Mouse (Mus musculus): ENCODE measurements around the gene Rnf19b.

The Rnf19b gene

DNA sequence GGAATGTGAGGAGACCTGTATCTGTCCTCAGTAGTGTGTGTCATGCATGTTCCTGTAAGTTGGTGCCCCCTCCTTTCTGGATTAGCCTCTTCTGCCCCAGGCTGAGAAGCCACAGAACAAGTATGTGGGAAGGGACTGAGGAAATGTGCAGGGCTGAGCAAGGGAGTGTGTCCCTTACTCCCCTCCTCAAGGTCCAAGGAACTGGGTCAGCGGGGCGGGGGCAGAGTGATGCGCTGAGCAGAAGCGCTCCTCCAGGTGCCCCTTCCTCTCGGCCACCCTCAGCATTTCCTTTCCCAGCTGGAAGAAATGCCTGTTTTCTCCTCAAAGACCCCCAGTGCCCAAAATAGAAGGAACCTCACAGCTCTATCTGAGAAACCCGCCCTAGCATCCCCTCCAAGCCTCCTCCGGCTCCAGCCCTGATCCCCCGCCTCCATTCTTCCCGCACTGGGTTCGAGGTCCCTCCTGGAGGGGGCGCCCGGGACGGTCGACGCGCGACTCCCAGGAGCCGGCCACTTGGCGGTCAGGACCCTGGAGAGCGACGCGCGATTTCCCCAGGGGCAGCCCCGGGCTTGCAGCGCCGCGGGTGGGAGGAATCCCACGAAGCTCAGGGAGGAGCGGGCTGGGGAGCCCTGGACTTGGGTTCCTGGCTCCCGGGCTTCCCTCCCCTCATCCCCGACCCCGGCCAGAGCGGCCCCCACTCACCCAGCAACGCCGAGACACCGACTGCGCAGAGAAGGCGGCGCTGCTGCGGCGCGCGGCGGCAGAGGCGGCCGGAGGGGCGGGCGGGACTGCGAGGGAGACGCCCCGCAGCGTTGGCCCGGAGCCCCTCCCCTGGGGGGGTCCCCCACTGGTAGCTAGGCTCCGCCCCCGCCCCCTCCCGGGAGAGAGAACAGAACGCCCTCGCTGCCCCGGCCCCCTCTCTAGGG, 62.7 kb downstream of the Rnf19b start:
- DNase-seq = peak; percentile 77 to 79

- no peak for DNase-seq
Measured at GRCm38 (mm10) chr4:129121569-129122086, 63.6 kb downstream of the Rnf19b start, which contains the start of gene Hpca. Gene Hpca (minus strand): TSS chr4:129122036.

DNA sequence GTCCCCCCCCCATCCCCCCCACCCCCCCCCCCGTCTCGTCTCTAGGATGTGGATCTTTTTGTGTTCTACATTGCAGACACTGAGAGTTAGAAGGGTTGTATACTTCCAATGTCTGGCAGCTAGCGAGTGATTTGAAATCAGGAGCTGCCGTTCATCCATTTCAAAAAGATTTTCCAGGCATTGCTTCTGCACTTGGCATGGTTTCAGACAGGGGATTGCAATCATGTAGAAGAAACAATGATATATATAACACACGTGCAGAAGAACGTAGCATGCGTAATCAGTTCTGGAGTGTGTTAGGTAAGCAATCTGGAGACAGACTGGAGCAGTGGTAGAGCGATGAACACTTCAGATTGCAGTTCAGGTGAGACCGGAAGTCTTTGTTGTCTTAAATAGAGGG, 64.0 kb downstream of the Rnf19b start:
- no peak for DNase-seq

GRCm38 (mm10) chr4:129122719-129123118, 64.6 kb downstream of the Rnf19b start:
- DNase-seq = no peak

GRCm38 (mm10) chr4:129124652-129125146, 66.6 kb downstream of the Rnf19b start:
- DNase-seq = no peak

- no peak for DNase-seq
Measured at GRCm38 (mm10) chr4:129125736-129126451, 67.8 kb downstream of the Rnf19b start.

GRCm38 (mm10) chr4:129128582-129129338, 70.7 kb downstream of the Rnf19b start:
- DNase-seq = no peak

DNA sequence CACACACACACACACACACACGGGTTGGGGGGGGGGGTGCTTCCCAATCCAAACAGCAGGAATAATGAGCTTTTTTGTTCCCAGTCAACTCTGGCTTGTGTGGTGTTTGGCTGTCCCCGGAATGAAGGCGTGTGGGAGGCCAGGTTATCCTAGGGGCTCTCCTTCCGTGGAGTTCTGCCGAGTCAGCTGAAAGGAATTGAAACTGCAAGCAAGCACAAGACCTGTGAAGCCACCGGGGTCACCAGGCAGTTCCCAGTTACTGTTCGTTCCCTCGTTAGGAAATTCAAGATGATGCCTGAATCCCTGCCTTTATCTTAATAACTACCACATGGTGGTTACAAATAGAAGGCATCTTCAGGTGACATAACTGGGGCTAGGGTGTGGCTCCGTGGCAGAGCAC, 71.3 kb downstream of the Rnf19b start:
- DNase-seq = no peak

GRCm38 (mm10) chr4:129130149-129130548, 72.1 kb downstream of the Rnf19b start:
- DNase-seq = peak; percentile 72 to 74

- peak; percentile 40 to 49 for DNase-seq
Measured at GRCm38 (mm10) chr4:129130755-129131303, 72.8 kb downstream of the Rnf19b start.

DNA sequence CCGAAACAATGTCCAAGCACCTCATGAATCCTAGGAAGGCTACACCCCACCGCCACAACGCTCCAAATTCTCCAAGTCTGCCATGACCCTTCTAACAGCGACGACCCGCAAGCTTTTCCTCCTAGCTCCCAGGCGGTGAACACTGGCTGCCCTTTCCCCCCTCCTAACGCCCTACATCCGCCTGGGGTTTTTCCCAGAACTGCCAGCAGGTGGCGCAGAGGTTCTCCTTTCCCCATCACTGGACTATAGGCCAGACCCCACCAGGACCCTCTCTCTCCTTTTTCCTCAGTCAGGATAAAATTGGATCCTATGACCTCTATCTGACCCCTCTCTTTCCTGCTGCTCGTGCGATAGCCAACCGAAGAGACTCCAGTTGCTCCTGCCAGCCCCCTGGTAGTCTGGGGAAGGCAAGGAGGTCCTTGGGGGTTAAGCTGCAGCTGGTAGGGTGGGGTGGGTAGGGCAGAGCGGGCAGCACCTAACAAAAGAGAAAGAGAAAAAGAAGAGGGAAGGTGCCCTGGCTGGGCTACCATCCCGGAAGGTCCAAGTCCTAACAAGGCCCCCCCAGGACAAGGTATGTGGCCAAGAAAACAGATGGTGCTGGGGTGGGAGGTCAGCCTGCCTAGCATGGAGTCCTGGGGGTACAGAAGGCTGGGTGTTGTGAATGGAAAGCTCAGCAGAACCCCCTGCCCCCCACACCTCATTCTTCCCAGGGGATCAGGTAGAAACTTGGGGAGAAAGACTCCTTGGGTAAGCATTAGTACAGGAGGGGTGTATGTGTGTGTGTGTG, 76.9 kb downstream of the Rnf19b start:
- DNase-seq = peak; percentile 77 to 79

Measured in B cell, adult 2 months (primary cell).